Mouse (Mus musculus) limb, embryonic 14.5 days (tissue): Measurements from ENCODE around the gene Vwa7. TPM values are rescaled to one million over a fixed set of nuclear protein-coding genes. Genes with fewer than 3 reads are reported as not detected.

Source experiments
- ATAC-seq: fragments of 200-750 bp; cut with Nextera tagmentation; 2 replicates; pipeline ENCODE4 v1.8.0; 2017; ENCODE audit warnings: low read depth, moderate number of reproducible peaks, moderate TSS enrichment; ENCODE audit not compliant: low FRiP score
- DNase-seq: peaks from one replicate; pipeline ENCODE4 v3.0.0-alpha.2; 2015; ENCODE audit warnings: low spot score
- H3K27ac ChIP-seq: fragments of 300-500 bp; sonication (generic); replicated peaks from 2 replicates; pipeline ENCODE4 v1.5.1; 2014; ENCODE audit warnings: low read depth, mild to moderate bottlenecking, low read length, moderate library complexity, mixed read lengths
- H3K27me3 ChIP-seq: fragments of 300-500 bp; sonication (generic); 2 replicates; pipeline ENCODE4 v1.6.1; 2014; ENCODE audit warnings: low read length, mixed read lengths; ENCODE audit not compliant: control insufficient read depth, insufficient read depth
- H3K36me3 ChIP-seq: fragments of 300-500 bp; sonication (generic); 2 replicates; pipeline ENCODE4 v1.6.1; 2014; ENCODE audit warnings: mild to moderate bottlenecking, low read length, moderate library complexity, mixed read lengths; ENCODE audit not compliant: control insufficient read depth, insufficient read depth
- H3K4me1 ChIP-seq: fragments of 300-500 bp; sonication (generic); 2 replicates; pipeline ENCODE4 v1.6.1; 2014; ENCODE audit warnings: antibody characterized with exemption, low read length, mixed read lengths; ENCODE audit not compliant: control insufficient read depth, insufficient read depth
- H3K4me2 ChIP-seq: fragments of 300-500 bp; sonication (generic); replicated peaks from 2 replicates; pipeline ENCODE4 v1.6.1; 2014; ENCODE audit warnings: low read depth, mild to moderate bottlenecking, low read length, moderate library complexity; ENCODE audit not compliant: severe bottlenecking
- H3K4me3 ChIP-seq: fragments of 300-500 bp; sonication (generic); replicated peaks from 2 replicates; pipeline ENCODE4 v1.5.1; 2014; ENCODE audit warnings: low read length
- H3K9ac ChIP-seq: fragments of 300-500 bp; sonication (generic); 2 replicates; pipeline ENCODE4 v1.6.1; 2014; ENCODE audit warnings: mild to moderate bottlenecking, low read depth, low read length, moderate library complexity; ENCODE audit not compliant: severe bottlenecking
- H3K9me3 ChIP-seq: fragments of 300-500 bp; sonication (generic); 2 replicates; pipeline ENCODE4 v1.6.1; 2016; ENCODE audit warnings: low read length; ENCODE audit not compliant: control insufficient read depth
- POLR2A ChIP-seq: fragments of 200-500 bp; IDR thresholded peaks from 2 replicates; pipeline ENCODE4 v1.8.0; 2012; ENCODE audit warnings: inconsistent platforms, mild to moderate bottlenecking, moderate library complexity, borderline replicate concordance; ENCODE audit not compliant: insufficient read depth, insufficient read length; ENCODE audit errors: extremely low read depth
- WGBS: fragments of 180-500 bp; shearing (Covaris S2); extraction: QIAGEN DNeasy Blood & Tissue Kit; methylation state at CpG from one replicate; pipeline ENCODE4 v1.1.7; 2014; 5-methylcytosine and 5-hydroxymethylcytosine counted together
- polyA plus RNA-seq, 2 experiments: library from polyadenylated mRNA; depleted of rRNA in 1 of 2; stranded (reverse) in 1 of 2; unstranded in 1 of 2; fragments of >200 nt; fragmentation: Nextera tagmentation in 1 of 2; extraction: Ambion mirVana in 1 of 2; gene quantifications; 2 replicates each; pipeline versions ENCODE4 v1.2.1 to v1.2.3; 2012 to 2014

Vwa7 gene
- polyA plus RNA-seq, 2 experiments = 0.15 to 0.64 TPM

DNA sequence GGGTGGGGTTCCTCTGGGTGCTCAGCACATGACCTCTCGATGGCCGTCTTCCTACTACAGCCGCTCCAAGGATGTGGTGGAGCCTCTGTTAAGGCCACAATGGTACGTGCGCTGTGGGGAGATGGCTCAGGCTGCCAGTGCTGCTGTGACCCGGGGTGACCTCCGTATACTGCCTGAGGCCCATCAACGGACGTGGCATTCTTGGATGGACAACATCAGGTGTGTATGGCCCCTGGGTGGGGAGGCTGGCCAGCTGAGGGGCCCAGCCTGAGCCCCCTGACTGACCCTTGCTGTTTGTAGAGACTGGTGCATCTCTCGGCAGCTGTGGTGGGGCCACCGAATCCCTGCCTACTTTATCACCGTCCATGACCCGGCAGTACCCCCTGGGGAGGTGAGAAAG, 3.9 kb upstream of the Vwa7 start:
- H3K4me2 ChIP-seq = no peak overlapping the region
- H3K4me3 ChIP-seq = no peak overlapping the region
- H3K4me1 ChIP-seq = no peaks in the 10 kb centered on the region
- WGBS = 86% methylated on average over 13 of the region's 13 CpGs
- no peaks in the 10 kb centered on the region for H3K27me3 ChIP-seq
- no peak for TF ChIP-seq POLR2A
- no peak for DNase-seq
- ATAC-seq = no peak
- H3K9me3 ChIP-seq = no peaks in the 10 kb centered on the region
- H3K9ac ChIP-seq = no peak overlapping the region
- no peak overlapping the region for H3K27ac ChIP-seq
- peaks cover 95% of the 10 kb centered on the region for H3K36me3 ChIP-seq

DNA sequence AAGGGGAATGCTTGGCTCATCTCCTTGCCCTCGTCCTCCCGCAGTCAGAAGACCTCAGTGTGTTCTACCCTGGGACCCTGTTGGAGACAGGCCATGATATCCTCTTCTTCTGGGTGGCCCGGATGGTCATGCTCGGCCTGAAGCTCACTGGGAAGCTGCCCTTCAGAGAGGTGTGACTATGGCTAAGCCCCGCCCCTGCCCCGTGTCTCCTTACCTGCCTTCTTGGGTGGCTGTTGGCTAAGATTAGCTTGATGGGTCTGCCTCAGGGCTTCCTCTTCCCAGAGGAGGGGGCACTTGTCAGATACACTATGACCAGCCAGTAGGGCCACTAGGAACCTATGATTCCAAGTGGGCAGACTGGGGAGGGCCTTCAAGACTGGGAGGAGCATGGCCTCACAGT, 3.2 kb upstream of the Vwa7 start:
- Histone ChIP-seq H3K36me3 (peaks cover 87% of the 10 kb centered on the region), H3K9ac (no peak overlapping the region), H3K27ac (no peak overlapping the region), H3K4me2 (no peak overlapping the region), H3K9me3 (no peaks in the 10 kb centered on the region), H3K27me3 (no peaks in the 10 kb centered on the region), H3K4me3 (no peak overlapping the region), H3K4me1 (no peaks in the 10 kb centered on the region)
- TF ChIP-seq POLR2A = no peak
- 89% methylated on average over 6 of the region's 6 CpGs for WGBS
- no peak for ATAC-seq
- DNase-seq = no peak

DNA sequence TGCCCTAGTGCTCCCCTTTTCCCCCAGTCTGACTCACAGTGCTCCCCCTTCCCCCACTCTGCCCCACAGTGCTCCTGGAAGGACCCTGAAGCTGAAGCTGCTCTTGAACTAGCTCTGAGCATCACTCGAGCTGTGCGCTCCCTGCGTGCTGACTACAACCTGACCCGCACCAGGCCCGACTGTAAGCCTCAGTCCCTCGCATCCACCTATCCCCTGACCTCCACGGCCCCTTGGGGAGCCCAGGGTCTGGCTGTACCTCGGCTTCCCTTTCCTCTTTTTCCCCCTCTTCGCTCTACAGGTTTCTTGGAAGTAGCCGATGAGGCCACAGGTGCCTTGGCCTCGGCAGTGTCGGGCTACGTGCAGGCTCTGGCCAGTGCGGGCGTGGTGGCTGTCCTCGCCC, 1.1 kb upstream of the Vwa7 start:
- no peaks in the 10 kb centered on the region for H3K9me3 ChIP-seq
- H3K9ac ChIP-seq = no peak overlapping the region
- DNase-seq = no peak
- no peak overlapping the region for H3K4me3 ChIP-seq
- H3K27ac ChIP-seq = no peak overlapping the region
- ATAC-seq = no peak
- peaks cover 69% of the 10 kb centered on the region for H3K36me3 ChIP-seq
- H3K4me2 ChIP-seq = no peak overlapping the region
- no peaks in the 10 kb centered on the region for H3K4me1 ChIP-seq
- H3K27me3 ChIP-seq = no peaks in the 10 kb centered on the region
- WGBS = 91% methylated on average over 16 of the region's 16 CpGs
- TF ChIP-seq POLR2A = no peak

DNA sequence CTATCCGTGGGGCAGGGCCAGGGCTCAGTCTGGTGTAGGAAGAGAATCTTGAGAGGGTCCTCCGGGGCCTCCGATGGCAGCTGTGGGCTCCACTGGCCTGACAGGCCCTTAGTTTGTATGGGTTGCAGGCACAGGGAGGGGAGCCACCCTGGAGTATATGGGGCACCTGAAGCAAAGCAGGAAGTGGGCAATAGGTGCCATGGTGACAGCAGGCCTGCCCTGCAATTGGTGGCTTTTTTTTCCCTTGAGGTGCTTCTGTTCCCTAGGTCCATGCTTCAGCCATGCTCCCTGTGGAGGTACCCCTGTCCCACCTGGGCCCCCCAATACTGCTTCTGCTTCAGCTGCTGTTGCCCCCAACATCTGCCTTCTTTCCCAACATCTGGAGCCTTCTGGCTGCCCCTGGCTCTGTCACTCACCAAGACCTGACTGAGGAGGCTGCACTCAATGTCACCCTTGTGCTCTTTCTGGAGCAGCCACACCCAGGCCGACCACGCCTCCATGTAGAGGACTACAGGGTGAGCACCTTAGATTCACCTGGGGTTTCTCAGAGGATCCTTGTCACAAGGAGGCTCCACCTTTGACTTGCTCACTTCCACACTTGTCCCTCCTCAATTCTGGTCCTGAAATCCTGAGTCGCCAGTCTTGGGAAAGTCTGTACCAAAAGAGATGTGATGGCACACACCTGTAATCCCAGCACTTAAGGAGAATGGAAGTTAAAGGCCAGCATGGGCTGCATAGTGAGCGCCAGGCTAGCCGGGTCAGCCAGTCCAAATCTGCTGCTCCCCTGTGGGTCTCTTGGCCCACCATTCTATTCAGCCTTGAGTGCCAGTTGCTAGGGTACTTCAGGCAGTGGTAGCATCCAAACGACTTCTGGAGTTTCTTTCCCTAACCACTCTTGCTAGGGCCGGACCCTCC, 669 bp downstream of the Vwa7 start:
- Histone ChIP-seq H3K9me3 (no peaks in the 10 kb centered on the region), H3K36me3 (peaks cover 51% of the 10 kb centered on the region), H3K27ac (no peak overlapping the region), H3K9ac (peak overlapping the region; percentile 12; the same call in 1 of the 2 replicates), H3K4me2 (no peak overlapping the region), H3K4me3 (no peak overlapping the region), H3K27me3 (no peaks in the 10 kb centered on the region), H3K4me1 (peaks cover 5% of the 10 kb centered on the region; the same call in 1 of the 2 replicates)
- ATAC-seq (no peak), DNase-seq (no peak)
- 86% methylated on average over 10 of the region's 10 CpGs for WGBS
- no peak for TF ChIP-seq POLR2A

DNA sequence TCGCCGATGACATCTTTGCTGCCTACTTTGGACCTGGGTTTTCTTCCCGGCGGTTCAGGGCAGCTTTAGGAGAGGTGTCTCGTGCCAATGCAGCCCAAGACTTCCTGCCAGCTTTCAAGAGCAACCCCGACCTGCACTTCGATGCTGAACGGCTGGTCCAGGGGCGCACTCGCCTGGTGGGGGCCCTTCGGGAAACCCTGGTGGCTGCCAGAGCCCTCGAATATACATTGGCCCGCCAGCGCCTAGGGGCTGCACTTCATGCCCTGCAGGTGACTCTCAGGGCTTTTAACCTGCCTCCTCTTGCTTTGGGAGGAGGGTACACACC, 1.3 kb downstream of the Vwa7 start:
- Histone ChIP-seq H3K9me3 (no peaks in the 10 kb centered on the region), H3K4me3 (no peak overlapping the region), H3K36me3 (peaks cover 45% of the 10 kb centered on the region), H3K4me1 (peaks cover 5% of the 10 kb centered on the region; the same call in 1 of the 2 replicates), H3K4me2 (no peak overlapping the region), H3K27me3 (no peaks in the 10 kb centered on the region), H3K27ac (no peak overlapping the region), H3K9ac (no peak overlapping the region)
- 81% methylated on average over 14 of the region's 14 CpGs for WGBS
- ATAC-seq (no peak), DNase-seq (no peak)
- TF ChIP-seq POLR2A = no peak

DNA sequence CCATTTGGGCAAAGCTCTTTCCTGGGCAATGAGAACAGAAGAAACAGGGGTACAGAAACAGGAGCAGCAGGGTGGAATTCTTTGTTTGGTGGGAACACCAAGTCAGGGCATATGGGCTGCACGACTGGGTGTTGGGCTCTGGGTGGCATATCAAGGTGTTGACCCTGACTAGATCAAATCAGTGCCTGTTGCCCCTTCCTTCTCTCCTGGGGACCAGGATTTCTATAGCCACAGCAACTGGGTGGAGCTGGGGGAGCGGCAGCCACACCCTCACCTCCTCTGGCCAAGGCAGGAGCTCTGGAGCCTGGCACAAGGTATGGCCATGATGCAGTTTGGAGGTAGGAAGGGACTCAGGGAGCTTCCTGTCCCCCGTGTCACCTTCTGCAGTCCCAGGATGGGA, 1.8 kb downstream of the Vwa7 start:
- Histone ChIP-seq H3K27ac (no peak overlapping the region), H3K9ac (no peak overlapping the region), H3K4me3 (no peak overlapping the region), H3K9me3 (no peaks in the 10 kb centered on the region), H3K27me3 (no peaks in the 10 kb centered on the region), H3K36me3 (peaks cover 40% of the 10 kb centered on the region), H3K4me2 (no peak overlapping the region), H3K4me1 (peaks cover 5% of the 10 kb centered on the region; the same call in 1 of the 2 replicates)
- no peak for ATAC-seq
- no peak for TF ChIP-seq POLR2A
- WGBS = 64% methylated on average over 3 of the region's 3 CpGs
- no peak for DNase-seq
